Mouse (Mus musculus) myocyte (in vitro differentiated cells): ENCODE results near the gene Topbp1.

Source experiments
- MAX ChIP-seq: IDR thresholded peaks from one replicate; pipeline ENCODE4 v1.6.1; 2011; ENCODE audit warnings: low read depth, mild to moderate bottlenecking, control low read depth
- MYOD1 ChIP-seq, 3 experiments: IDR thresholded peaks; one replicate each; pipeline ENCODE4 v1.6.1; 2011; ENCODE audit warnings: control low read depth in 2 of 3, low read depth in 2 of 3, mild to moderate bottlenecking in 2 of 3, moderate library complexity in 1 of 3; ENCODE audit not compliant: insufficient read length in 2 of 3, control insufficient read depth in 1 of 3
- MYOG ChIP-seq, 3 experiments: IDR thresholded peaks; one replicate each; pipeline ENCODE4 v1.6.1; 2011; ENCODE audit warnings: control low read depth in 2 of 3, low read depth in 2 of 3, mild to moderate bottlenecking in 2 of 3; ENCODE audit not compliant: insufficient read length in 2 of 3, control insufficient read depth in 1 of 3, insufficient read depth in 1 of 3
- POLR2A ChIP-seq: IDR thresholded peaks from one replicate; pipeline ENCODE4 v1.6.1; 2011; ENCODE audit warnings: low read depth, mild to moderate bottlenecking, control low read depth, moderate library complexity; ENCODE audit not compliant: insufficient read length
- POLR2AphosphoS2 ChIP-seq: IDR thresholded peaks from one replicate; pipeline ENCODE4 v1.6.1; 2011; ENCODE audit warnings: low read depth, control low read depth; ENCODE audit not compliant: insufficient read length
- TCF12 ChIP-seq: IDR thresholded peaks from one replicate; pipeline ENCODE4 v1.6.1; 2011; ENCODE audit warnings: mild to moderate bottlenecking, control low read depth; ENCODE audit not compliant: poor library complexity, insufficient read depth, severe bottlenecking
- USF1 ChIP-seq: IDR thresholded peaks from one replicate; pipeline ENCODE4 v1.6.1; 2011; ENCODE audit warnings: low read depth, mild to moderate bottlenecking, control low read depth, moderate library complexity

GRCm38 (mm10) chr9:103360642-103361041, 55.6 kb downstream of the Topbp1 start:
- TF ChIP-seq POLR2A, result no peak
- no peak for TF ChIP-seq MYOD1 (IDR thresholded peaks at IDR 0.05; ENCODE audit: control insufficient read depth in 1 of 3, insufficient read length in 2 of 3, low read depth in 2 of 3)
- TF ChIP-seq MAX, result no peak
- no peak for TF ChIP-seq TCF12
- no peak for TF ChIP-seq MYOG (IDR thresholded peaks at IDR 0.05; ENCODE audit: control insufficient read depth in 1 of 3, insufficient read depth in 1 of 3, insufficient read length in 2 of 3, low read depth in 2 of 3)
- TF ChIP-seq USF1, result no peak
- TF ChIP-seq POLR2AphosphoS2, result no peak
